Mouse (Mus musculus): Measurements from ENCODE around the gene Snn.

DNA sequence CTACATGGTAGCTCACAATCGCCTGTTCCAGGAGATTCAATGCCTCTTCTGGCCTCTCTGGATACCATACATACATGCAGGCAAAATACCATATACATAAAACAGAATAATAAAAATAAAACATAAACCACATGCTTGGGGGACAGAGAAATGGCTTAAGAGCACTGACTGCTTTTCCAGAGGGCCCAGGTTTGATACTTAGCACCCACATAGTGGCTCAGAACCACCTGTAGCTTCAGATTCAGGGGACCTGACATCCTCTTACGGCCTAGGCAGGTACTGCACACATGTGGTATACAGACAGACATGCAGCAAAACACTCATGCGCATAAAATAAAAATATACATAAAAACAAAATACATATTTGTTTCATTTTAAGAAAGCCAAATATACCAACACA is 25.6 kb downstream of the Snn start:
- no peak for TF ChIP-seq CTCF (IDR thresholded peaks at IDR 0.05)
- no peak for TF ChIP-seq POLR2A (IDR thresholded peaks at IDR 0.05; ENCODE audit: insufficient read depth, low read depth, low read length)
